Mouse (Mus musculus): ENCODE results near the gene Bcs1l.
A peak's percentile ranks its signal among the peaks of the same experiment; 100 is the strongest.

The Bcs1l gene

GRCm38 (mm10) chr1:74587773-74588445 lies at the start of gene Bcs1l, which contains the start of gene Zfp142:
Bcs1l (plus strand) TSS chr1:74588289.
Zfp142 (minus strand) TSS chr1:74588246.
- DNase-seq (ENCODE audit: low read depth, low spot score): peak; percentile 98

GRCm38 (mm10) chr1:74538650-74539049 lies 49.4 kb upstream of the Bcs1l start:
- DNase-seq (ENCODE audit: low read depth, low spot score): no peak

GRCm38 (mm10) chr1:74542451-74542961 lies 45.6 kb upstream of the Bcs1l start, which contains the start of gene Plcd4:
Plcd4 (plus strand) TSS chr1:74542888.
- no peak for DNase-seq (ENCODE audit: low read depth, low spot score)

- no peak for DNase-seq (ENCODE audit: low read depth, low spot score)
Observed at GRCm38 (mm10) chr1:74544184-74544583, 43.9 kb upstream of the Bcs1l start, which contains the start of gene Usp37. Usp37 (minus strand) TSS chr1:74544284.

- no peak for DNase-seq (ENCODE audit: low read depth, low spot score)
Observed at GRCm38 (mm10) chr1:74559061-74559460, 29.0 kb upstream of the Bcs1l start.

- no peak for DNase-seq (ENCODE audit: low read depth, low spot score)
Observed at GRCm38 (mm10) chr1:74565834-74566233, 22.3 kb upstream of the Bcs1l start.

- DNase-seq (ENCODE audit: low read depth, low spot score): no peak
Observed at GRCm38 (mm10) chr1:74569739-74570719, 18.1 kb upstream of the Bcs1l start.

GRCm38 (mm10) chr1:74582621-74583020 lies 5.5 kb upstream of the Bcs1l start:
- DNase-seq (ENCODE audit: low read depth, low spot score): no peak

GRCm38 (mm10) chr1:74584616-74585398 lies 3.3 kb upstream of the Bcs1l start:
- no peak for DNase-seq (ENCODE audit: low read depth, low spot score)

- DNase-seq (ENCODE audit: low read depth, low spot score): no peak
Observed at GRCm38 (mm10) chr1:74587233-74587772, 786 bp upstream of the Bcs1l start.

GRCm38 (mm10) chr1:74594434-74594833 lies 6.3 kb downstream of the Bcs1l start:
- DNase-seq (ENCODE audit: low read depth, low spot score): no peak

GRCm38 (mm10) chr1:74600501-74601266 lies 12.6 kb downstream of the Bcs1l start:
- DNase-seq (ENCODE audit: low read depth, low spot score): no peak

- DNase-seq (ENCODE audit: low read depth, low spot score): peak; percentile 88
Observed at GRCm38 (mm10) chr1:74601267-74601962, 13.3 kb downstream of the Bcs1l start, which contains the start of the genes Rnf25 and Stk36. Rnf25 (minus strand) TSS chr1:74601397. Stk36 (plus strand) TSS chr1:74601445.

- DNase-seq (ENCODE audit: low read depth, low spot score): no peak
Observed at GRCm38 (mm10) chr1:74624183-74624582, 36.1 kb downstream of the Bcs1l start.

GRCm38 (mm10) chr1:74626076-74626475 lies 38.0 kb downstream of the Bcs1l start:
- no peak for DNase-seq (ENCODE audit: low read depth, low spot score)

GRCm38 (mm10) chr1:74628001-74628400 lies 39.9 kb downstream of the Bcs1l start:
- DNase-seq (ENCODE audit: low read depth, low spot score): no peak

GRCm38 (mm10) chr1:74632734-74633133 lies 44.6 kb downstream of the Bcs1l start:
- DNase-seq (ENCODE audit: low read depth, low spot score): no peak
